Mouse (Mus musculus) heart, postnatal 0 days (tissue): ENCODE results near the gene Btd. TPM values are rescaled to one million over a fixed set of nuclear protein-coding genes. Genes with fewer than 3 reads are reported as not detected.
A peak's percentile ranks its signal among the peaks of the same experiment; 100 is the strongest.

Source experiments
- ATAC-seq: fragments of 200-750 bp; cut with Nextera tagmentation; 2 replicates; pipeline ENCODE4 v1.8.0; 2017; ENCODE audit warnings: low read depth, moderate number of reproducible peaks, moderate library complexity; ENCODE audit not compliant: insufficient read depth
- DNase-seq: peaks from one replicate; pipeline ENCODE4 v3.0.0-alpha.2; 2016; ENCODE audit warnings: low spot score
- H3K27ac ChIP-seq: fragments of 300-500 bp; sonication (generic); 2 replicates; pipeline ENCODE4 v1.5.1; 2014; ENCODE audit warnings: low read depth, mild to moderate bottlenecking
- H3K27me3 ChIP-seq: fragments of 300-500 bp; sonication (generic); 2 replicates; pipeline ENCODE4 v1.6.1; 2014; ENCODE audit warnings: low read length, mixed read lengths; ENCODE audit not compliant: control insufficient read depth, insufficient read depth
- H3K36me3 ChIP-seq: fragments of 300-500 bp; sonication (generic); replicated peaks from 2 replicates; pipeline ENCODE4 v1.6.1; 2014; ENCODE audit warnings: low read length, mixed read lengths; ENCODE audit not compliant: control insufficient read depth, insufficient read depth
- H3K4me1 ChIP-seq: fragments of 300-500 bp; sonication (generic); 2 replicates; pipeline ENCODE4 v1.6.1; 2014; ENCODE audit warnings: antibody characterized with exemption; ENCODE audit not compliant: control insufficient read depth, insufficient read depth
- H3K4me2 ChIP-seq: fragments of 300-500 bp; sonication (generic); 2 replicates; pipeline ENCODE4 v1.6.1; 2014; ENCODE audit warnings: low read depth, mild to moderate bottlenecking, low read length, moderate library complexity
- H3K4me3 ChIP-seq: fragments of 300-500 bp; sonication (generic); 2 replicates; pipeline ENCODE4 v1.5.1; 2014; ENCODE audit warnings: low read depth, low read length
- H3K9ac ChIP-seq: fragments of 300-500 bp; sonication (generic); replicated peaks from 2 replicates; pipeline ENCODE4 v1.6.1; 2014; ENCODE audit warnings: low read depth, low read length, mixed read lengths
- H3K9me3 ChIP-seq: fragments of 300-500 bp; sonication (generic); replicated peaks from 2 replicates; pipeline ENCODE4 v1.6.1; 2016; ENCODE audit warnings: low read length; ENCODE audit not compliant: control insufficient read depth
- CTCF ChIP-seq: IDR thresholded peaks from 2 replicates; pipeline ENCODE4 v1.5.1; 2016; ENCODE audit warnings: antibody characterized with exemption, control low read depth, low read depth
- EP300 ChIP-seq: IDR thresholded peaks from 2 replicates; pipeline ENCODE4 v1.6.1; 2016; ENCODE audit warnings: antibody characterized with exemption, low read depth
- WGBS: fragments of 180-500 bp; shearing (Covaris S2); extraction: QIAGEN DNeasy Blood & Tissue Kit; methylation state at CpG from one replicate; pipeline ENCODE4 v1.1.7; 2014; 5-methylcytosine and 5-hydroxymethylcytosine counted together
- polyA plus RNA-seq: library from polyadenylated mRNA; unstranded; fragments of >200 nt; fragmentation: Nextera tagmentation; extraction: Ambion mirVana; gene quantifications from 2 replicates; pipeline ENCODE4 v1.2.1, GENCODE M21; 2015
- total RNA-seq: library from RNA; depleted of rRNA; stranded (reverse); fragments of >200 nt; gene quantifications from 2 replicates; pipeline ENCODE4 v1.2.3, GENCODE M21; 2014; ENCODE audit warnings: low replicate concordance

The Btd gene
- total and polyA plus RNA-seq, 2 experiments from 2014 or later = 15.0 to 29.0 TPM

GRCm38 (mm10) chr14:31659501-31660181, 18.8 kb downstream of the Btd start:
- TF ChIP-seq EP300 = peak; percentile 94
- TF ChIP-seq CTCF = no peak
- Histone ChIP-seq H3K9ac (0 out of 2 replicates have a peak overlapping the region, but pooled peaks have one; percentile 12), H3K4me1 (peaks cover 59% of the 10 kb centered on the region), H3K4me2 (0 out of 2 replicates have a peak overlapping the region, but pooled peaks have one; percentile 8), H3K4me3 (no peak overlapping the region), H3K9me3 (no peaks in the 10 kb centered on the region), H3K27me3 (no peaks in the 10 kb centered on the region), H3K36me3 (no peaks in the 10 kb centered on the region), H3K27ac (peak overlapping the region; percentile 92)
- DNase-seq (peak; percentile 91), ATAC-seq (peak; percentile 66)
- 13% methylated on average over 10 of the region's 10 CpGs for WGBS

DNA sequence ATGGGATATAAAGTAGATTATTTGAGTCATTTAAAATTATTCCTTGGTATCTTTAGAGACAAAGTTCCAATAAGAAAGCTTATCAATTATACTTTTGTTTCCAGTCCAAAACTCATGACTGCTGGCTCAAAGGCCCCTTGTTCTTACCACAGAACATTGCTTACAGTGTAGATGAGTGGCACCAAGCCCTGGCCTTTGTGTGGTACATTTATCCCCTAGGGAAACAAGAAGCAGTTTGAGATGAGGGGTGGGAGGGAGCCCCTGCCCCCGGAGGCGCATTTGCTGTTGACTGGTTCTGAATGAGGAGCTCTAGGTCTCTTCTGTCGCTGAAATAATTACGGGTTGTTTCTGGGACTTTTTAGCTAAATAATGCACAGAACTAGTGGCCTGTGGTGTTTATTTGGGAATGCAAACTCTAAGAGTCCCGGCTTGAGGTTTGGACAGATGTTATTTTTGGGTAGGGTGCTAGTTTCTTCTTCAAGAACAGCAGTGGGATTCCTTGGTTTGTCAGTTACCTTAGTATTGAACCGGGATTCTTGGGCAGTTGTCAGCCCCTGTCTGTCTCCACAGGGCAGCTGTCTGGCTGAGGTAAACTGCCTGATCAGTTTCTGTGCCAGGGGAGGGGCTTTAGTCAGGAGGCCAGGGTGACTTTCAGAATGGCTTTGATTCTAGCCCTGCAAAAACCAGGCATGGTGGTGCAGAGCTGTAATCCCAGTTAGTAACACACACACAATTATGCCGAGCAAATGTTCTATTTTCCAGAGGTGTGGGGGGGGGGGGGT, 19.7 kb downstream of the Btd start:
- 63% methylated on average over 7 of the region's 7 CpGs for WGBS
- Histone ChIP-seq H3K4me3 (no peak overlapping the region), H3K4me2 (no peak overlapping the region), H3K9ac (no peak overlapping the region; the same call in 1 of the 2 replicates), H3K9me3 (no peaks in the 10 kb centered on the region), H3K27me3 (no peaks in the 10 kb centered on the region), H3K36me3 (no peaks in the 10 kb centered on the region), H3K4me1 (peaks cover 61% of the 10 kb centered on the region), H3K27ac (peak overlapping the region; percentile 92)
- no peak for ATAC-seq
- TF ChIP-seq CTCF (no peak), EP300 (no peak)
- DNase-seq = no peak

- Histone ChIP-seq H3K9me3 (no peaks in the 10 kb centered on the region), H3K4me2 (peak overlapping the region; percentile 57), H3K27ac (peak overlapping the region; percentile 92), H3K4me1 (peaks cover 61% of the 10 kb centered on the region), H3K4me3 (peak overlapping the region; percentile 37), H3K27me3 (no peaks in the 10 kb centered on the region), H3K36me3 (peaks cover 2% of the 10 kb centered on the region), H3K9ac (peak overlapping the region; percentile 58)
- peak; percentile 26; the same call in 1 of the 2 replicates for TF ChIP-seq CTCF
- no peak for TF ChIP-seq EP300
- peak; percentile 82 for DNase-seq
- WGBS = 7% methylated on average over 44 of the region's 44 CpGs
- ATAC-seq = peak; percentile 64
Measured at GRCm38 (mm10) chr14:31661671-31662554, 21.1 kb downstream of the Btd start.

GRCm38 (mm10) chr14:31662555-31663211, 21.9 kb downstream of the Btd start:
- H3K9me3 ChIP-seq = no peaks in the 10 kb centered on the region
- H3K4me3 ChIP-seq = peak overlapping the region; percentile 37; the same call in 1 of the 2 replicates
- TF ChIP-seq EP300 (peak; percentile 46; the same call in 1 of the 2 replicates), CTCF (no peak)
- H3K27ac ChIP-seq = peak overlapping the region; percentile 92
- H3K36me3 ChIP-seq = peaks cover 9% of the 10 kb centered on the region
- ATAC-seq (peak; percentile 44), DNase-seq (peak; percentile 69)
- WGBS = 14% methylated on average over 9 of the region's 9 CpGs
- H3K9ac ChIP-seq = peak overlapping the region; percentile 58
- H3K4me2 ChIP-seq = peak overlapping the region; percentile 57
- H3K4me1 ChIP-seq = peaks cover 56% of the 10 kb centered on the region
- no peaks in the 10 kb centered on the region for H3K27me3 ChIP-seq
